Mouse (Mus musculus): ENCODE results near the gene Mad1l1. TPM values are rescaled to one million over a fixed set of nuclear protein-coding genes. Genes with fewer than 3 reads are reported as not detected.

Mad1l1 gene
- polyA plus RNA-seq, 1 experiment, result 24.7 TPM

- no peak for TF ChIP-seq CTCF (IDR thresholded peaks at IDR 0.05; ENCODE audit: control insufficient read depth, insufficient read depth, low read length)
- TF ChIP-seq POLR2A (IDR thresholded peaks at IDR 0.05; ENCODE audit: borderline replicate concordance, control insufficient read depth, low read depth, low read length), result no peak
- no peak overlapping the region for H3K4me3 ChIP-seq (replicated peaks; ENCODE audit: control insufficient read depth, low read depth, low read length)
- no peaks in the 10 kb centered on the region for H3K4me1 ChIP-seq (ENCODE audit: control insufficient read depth, insufficient read depth, low read length)
- no peak overlapping the region for H3K27ac ChIP-seq (ENCODE audit: control insufficient read depth, insufficient read depth, low read depth, low read length, poor library complexity)
These were observed 232.1 kb downstream of the Mad1l1 start for GRCm38 (mm10) chr5:140089263-140089662.

- no peak overlapping the region for H3K4me3 ChIP-seq (replicated peaks; ENCODE audit: control insufficient read depth, low read depth, low read length)
- no peak for TF ChIP-seq CTCF (IDR thresholded peaks at IDR 0.05; ENCODE audit: control insufficient read depth, insufficient read depth, low read length)
- TF ChIP-seq POLR2A (IDR thresholded peaks at IDR 0.05; ENCODE audit: borderline replicate concordance, control insufficient read depth, low read depth, low read length), result no peak
- no peaks in the 10 kb centered on the region for H3K4me1 ChIP-seq (ENCODE audit: control insufficient read depth, insufficient read depth, low read length)
- WGBS, result 90% methylated on average over 7 of the region's 7 CpGs
- H3K27ac ChIP-seq (ENCODE audit: control insufficient read depth, insufficient read depth, low read depth, low read length, poor library complexity), result no peak overlapping the region
These were observed 234.1 kb downstream of the Mad1l1 start for GRCm38 (mm10) chr5:140087242-140087641.

- TF ChIP-seq CTCF (IDR thresholded peaks at IDR 0.05; ENCODE audit: control insufficient read depth, insufficient read depth, low read length) (no peak), POLR2A (IDR thresholded peaks at IDR 0.05; ENCODE audit: borderline replicate concordance, control insufficient read depth, low read depth, low read length) (no peak)
- Histone ChIP-seq H3K27ac (ENCODE audit: control insufficient read depth, insufficient read depth, low read depth, low read length, poor library complexity) (no peak overlapping the region), H3K4me3 (replicated peaks; ENCODE audit: control insufficient read depth, low read depth, low read length) (no peak overlapping the region), H3K4me1 (ENCODE audit: control insufficient read depth, insufficient read depth, low read length) (no peaks in the 10 kb centered on the region)
- WGBS, result 94% methylated on average over 6 of the region's 6 CpGs
These were observed 237.0 kb downstream of the Mad1l1 start for GRCm38 (mm10) chr5:140084341-140084740.

- WGBS, result 93% methylated on average over 5 of the region's 5 CpGs
- Histone ChIP-seq H3K4me3 (replicated peaks; ENCODE audit: control insufficient read depth, low read depth, low read length) (no peak overlapping the region), H3K4me1 (ENCODE audit: control insufficient read depth, insufficient read depth, low read length) (no peaks in the 10 kb centered on the region), H3K27ac (ENCODE audit: control insufficient read depth, insufficient read depth, low read depth, low read length, poor library complexity) (no peak overlapping the region)
- TF ChIP-seq CTCF (IDR thresholded peaks at IDR 0.05; ENCODE audit: control insufficient read depth, insufficient read depth, low read length), result no peak
These were observed 237.4 kb downstream of the Mad1l1 start for GRCm38 (mm10) chr5:140083911-140084310.

DNA sequence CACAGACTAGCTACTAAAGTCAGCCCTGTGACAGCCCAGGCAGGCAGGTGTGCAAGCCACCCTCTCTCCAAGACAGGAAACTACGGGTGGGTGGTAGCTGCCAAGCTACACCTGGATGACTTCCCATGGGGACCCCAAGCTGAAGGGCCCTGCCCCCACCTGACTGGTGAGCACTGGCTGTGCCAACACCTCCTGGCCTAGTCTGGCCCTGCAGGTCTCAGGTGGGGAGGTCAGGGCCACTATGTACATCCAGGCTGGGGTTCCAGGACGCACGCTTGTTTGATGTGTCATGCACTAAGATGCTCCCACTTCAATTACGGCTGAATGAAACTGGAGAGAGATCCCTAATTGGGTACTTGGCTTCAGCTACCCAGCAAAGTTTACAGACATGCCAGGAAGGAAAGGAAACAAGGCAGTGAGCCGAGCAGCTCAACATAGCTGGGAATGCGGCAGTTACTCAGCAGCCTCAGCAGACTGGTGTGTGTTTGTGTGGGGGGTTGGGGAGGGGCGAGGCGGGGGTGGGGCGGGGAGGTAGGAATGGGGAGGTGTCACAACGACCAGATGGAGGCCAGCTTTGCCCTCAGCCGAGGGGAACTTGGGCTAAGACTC is 239.0 kb downstream of the Mad1l1 start:
- TF ChIP-seq CTCF (IDR thresholded peaks at IDR 0.05; ENCODE audit: control insufficient read depth, insufficient read depth, low read length) (no peak), POLR2A (IDR thresholded peaks at IDR 0.05; ENCODE audit: borderline replicate concordance, control insufficient read depth, low read depth, low read length) (no peak)
- Histone ChIP-seq H3K4me1 (ENCODE audit: control insufficient read depth, insufficient read depth, low read length) (no peaks in the 10 kb centered on the region), H3K27ac (ENCODE audit: control insufficient read depth, insufficient read depth, low read depth, low read length, poor library complexity) (no peak overlapping the region), H3K4me3 (replicated peaks; ENCODE audit: control insufficient read depth, low read depth, low read length) (no peak overlapping the region)
- 78% methylated on average over 11 of the region's 11 CpGs for WGBS

DNA sequence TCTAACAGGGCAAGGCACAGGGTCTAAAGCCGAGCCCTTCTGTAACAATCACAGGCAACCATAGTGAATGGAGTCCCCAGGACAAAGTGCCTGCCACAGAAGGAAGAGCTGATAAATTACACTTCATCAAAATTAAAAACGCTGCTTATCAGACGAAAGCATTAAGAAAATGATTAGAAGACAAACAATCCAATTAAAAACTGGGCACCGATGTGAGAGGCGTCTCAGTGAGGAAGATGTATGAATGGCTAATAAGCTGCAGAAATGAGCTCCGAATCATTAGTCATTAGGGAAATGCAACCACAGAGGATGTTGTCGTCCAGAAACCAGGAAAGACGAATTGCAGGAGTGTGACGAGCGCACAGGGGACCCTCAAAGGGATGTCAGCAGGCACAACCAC is 240.3 kb downstream of the Mad1l1 start:
- no peaks in the 10 kb centered on the region for H3K4me1 ChIP-seq (ENCODE audit: control insufficient read depth, insufficient read depth, low read length)
- H3K4me3 ChIP-seq (replicated peaks; ENCODE audit: control insufficient read depth, low read depth, low read length), result no peak overlapping the region
- 88% methylated on average over 10 of the region's 10 CpGs for WGBS
- TF ChIP-seq POLR2A (IDR thresholded peaks at IDR 0.05; ENCODE audit: borderline replicate concordance, control insufficient read depth, low read depth, low read length) (no peak), CTCF (IDR thresholded peaks at IDR 0.05; ENCODE audit: control insufficient read depth, insufficient read depth, low read length) (no peak)
- H3K27ac ChIP-seq (ENCODE audit: control insufficient read depth, insufficient read depth, low read depth, low read length, poor library complexity), result no peak overlapping the region

DNA sequence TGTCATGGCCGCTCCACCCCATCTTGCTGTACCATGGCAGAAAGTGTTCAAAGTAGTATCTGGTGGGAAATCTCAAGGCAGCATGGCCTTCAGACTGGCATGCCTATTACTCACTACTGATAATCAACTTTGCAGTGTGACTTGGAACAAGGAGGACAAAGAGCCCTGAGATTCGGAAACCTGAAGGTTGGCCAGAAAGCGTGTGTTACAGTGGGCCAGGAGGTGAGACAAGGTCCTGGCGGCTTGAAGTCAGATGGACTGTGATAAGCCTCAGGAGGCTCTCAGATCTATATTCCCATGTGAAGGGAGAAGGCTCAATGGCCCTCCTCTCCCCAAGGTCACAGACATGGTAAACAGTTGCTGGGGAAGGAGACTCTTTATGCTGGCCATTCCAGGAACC is 241.8 kb downstream of the Mad1l1 start:
- WGBS, result 91% methylated on average over 4 of the region's 4 CpGs

DNA sequence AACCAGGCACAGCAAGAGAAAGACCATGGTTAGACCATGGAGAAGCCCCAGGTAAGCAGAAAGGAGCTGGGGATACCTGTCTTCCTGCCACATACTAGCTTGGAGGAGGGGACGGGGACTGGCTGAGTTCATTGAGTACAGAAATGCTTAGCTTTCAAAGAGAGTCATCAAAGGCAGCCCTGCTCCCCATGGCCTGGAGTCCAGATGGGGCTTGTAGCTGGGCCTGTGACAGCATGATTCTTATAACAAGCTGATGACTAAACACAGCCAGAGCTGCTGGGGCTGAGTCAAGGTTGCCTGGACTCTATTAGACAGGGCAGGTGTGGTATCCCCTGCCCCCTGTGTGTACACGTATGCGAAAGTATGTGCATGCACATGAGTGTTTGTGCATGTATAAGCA is 242.9 kb downstream of the Mad1l1 start:
- WGBS, result 95% methylated on average over 3 of the region's 3 CpGs
- H3K27ac ChIP-seq (ENCODE audit: control insufficient read depth, insufficient read depth, low read depth, low read length, poor library complexity), result no peak overlapping the region
- TF ChIP-seq CTCF (IDR thresholded peaks at IDR 0.05; ENCODE audit: control insufficient read depth, insufficient read depth, low read length) (no peak), POLR2A (IDR thresholded peaks at IDR 0.05; ENCODE audit: borderline replicate concordance, control insufficient read depth, low read depth, low read length) (no peak)
- no peak overlapping the region for H3K4me3 ChIP-seq (replicated peaks; ENCODE audit: control insufficient read depth, low read depth, low read length)
- H3K4me1 ChIP-seq (ENCODE audit: control insufficient read depth, insufficient read depth, low read length), result no peaks in the 10 kb centered on the region

More for the DNA sequence above, 241.8 kb downstream of the Mad1l1 start:
- no peak overlapping the region for H3K4me3 ChIP-seq (replicated peaks; ENCODE audit: control insufficient read depth, low read depth, low read length)
- H3K27ac ChIP-seq (ENCODE audit: control insufficient read depth, insufficient read depth, low read depth, low read length, poor library complexity), result no peak overlapping the region
- H3K4me1 ChIP-seq (ENCODE audit: control insufficient read depth, insufficient read depth, low read length), result no peaks in the 10 kb centered on the region
- TF ChIP-seq CTCF (IDR thresholded peaks at IDR 0.05; ENCODE audit: control insufficient read depth, insufficient read depth, low read length), result no peak
- TF ChIP-seq POLR2A (IDR thresholded peaks at IDR 0.05; ENCODE audit: borderline replicate concordance, control insufficient read depth, low read depth, low read length), result no peak

DNA sequence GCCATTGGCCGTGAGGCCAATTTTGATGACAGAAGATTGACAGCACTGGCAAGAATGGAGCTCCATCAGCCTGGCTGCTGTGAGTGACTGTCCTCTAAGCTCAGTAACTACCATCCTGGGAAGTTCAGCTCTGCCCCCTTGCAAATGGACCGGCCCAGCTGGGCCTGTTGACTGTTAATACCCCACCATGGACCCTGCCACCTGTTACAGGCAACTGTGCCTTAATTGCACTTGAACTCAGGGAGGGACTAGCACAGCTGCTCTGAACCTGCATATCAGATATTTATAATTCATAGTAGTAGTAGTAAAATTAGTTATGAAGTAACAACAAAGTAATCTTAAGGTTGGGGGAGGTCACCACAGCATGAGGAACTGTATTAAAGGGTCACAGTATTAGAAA is 244.9 kb downstream of the Mad1l1 start:
- Histone ChIP-seq H3K27ac (ENCODE audit: control insufficient read depth, insufficient read depth, low read depth, low read length, poor library complexity) (no peak overlapping the region), H3K4me3 (replicated peaks; ENCODE audit: control insufficient read depth, low read depth, low read length) (no peak overlapping the region), H3K4me1 (ENCODE audit: control insufficient read depth, insufficient read depth, low read length) (no peaks in the 10 kb centered on the region)
- TF ChIP-seq POLR2A (IDR thresholded peaks at IDR 0.05; ENCODE audit: borderline replicate concordance, control insufficient read depth, low read depth, low read length), result no peak
- TF ChIP-seq CTCF (IDR thresholded peaks at IDR 0.05; ENCODE audit: control insufficient read depth, insufficient read depth, low read length), result no peak
- WGBS, result 93% methylated on average over 2 of the region's 2 CpGs

Data from bone marrow, adult 2 months (tissue).